Mouse (Mus musculus) midbrain, embryonic 15.5 days (tissue): ENCODE results near the gene Eef1a1. TPM values are rescaled to one million over a fixed set of nuclear protein-coding genes. Genes with fewer than 3 reads are reported as not detected.
A peak's percentile ranks its signal among the peaks of the same experiment; 100 is the strongest.
"Not testable (repeated sequence)": the region's sequence is repeated elsewhere in the genome, so short reads cannot be mapped to it uniquely, and the experiment has no call there.

Source experiments
- ATAC-seq: fragments of 200-750 bp; cut with Nextera tagmentation; replicated peaks from 2 replicates; pipeline ENCODE4 v1.8.0; 2017; ENCODE audit warnings: moderate TSS enrichment
- H3K27ac ChIP-seq: fragments of 300-500 bp; sonication (generic); 2 replicates; pipeline ENCODE4 v1.5.1; 2015; ENCODE audit warnings: mild to moderate bottlenecking, inconsistent platforms
- H3K27me3 ChIP-seq: fragments of 300-500 bp; sonication (generic); replicated peaks from 2 replicates; pipeline ENCODE4 v1.6.1; 2015; ENCODE audit warnings: inconsistent platforms
- H3K36me3 ChIP-seq: fragments of 300-500 bp; sonication (generic); replicated peaks from 2 replicates; pipeline ENCODE4 v1.6.1; 2015; ENCODE audit warnings: inconsistent platforms
- H3K4me1 ChIP-seq: fragments of 300-500 bp; sonication (generic); 2 replicates; pipeline ENCODE4 v1.6.1; 2015; ENCODE audit warnings: inconsistent platforms
- H3K4me2 ChIP-seq: fragments of 300-500 bp; sonication (generic); 2 replicates; pipeline ENCODE4 v1.6.1; 2015; ENCODE audit warnings: inconsistent platforms, mild to moderate bottlenecking, moderate library complexity
- H3K4me3 ChIP-seq: fragments of 300-500 bp; sonication (generic); 2 replicates; pipeline ENCODE4 v1.5.1; 2015; ENCODE audit warnings: mild to moderate bottlenecking, inconsistent platforms
- H3K9ac ChIP-seq: fragments of 300-500 bp; sonication (generic); 2 replicates; pipeline ENCODE4 v1.6.1; 2015; ENCODE audit warnings: mild to moderate bottlenecking, inconsistent platforms
- H3K9me3 ChIP-seq: fragments of 300-500 bp; sonication (generic); 2 replicates; pipeline ENCODE4 v1.6.1; 2016; ENCODE audit warnings: inconsistent platforms
- WGBS: fragments of 180-500 bp; shearing (Covaris S2); methylation state at CpG from one replicate; pipeline ENCODE4 v1.1.7; 2015; ENCODE audit warnings: mixed read lengths; 5-methylcytosine and 5-hydroxymethylcytosine counted together
- polyA plus RNA-seq: library from polyadenylated mRNA; unstranded; fragments of >200 nt; fragmentation: Nextera tagmentation; extraction: Ambion mirVana; gene quantifications from 2 replicates; pipeline ENCODE4 v1.2.1, GENCODE M21; 2015

Gene Eef1a1
- polyA plus RNA-seq, 1 experiment from 2014 or later: 3,214 TPM

GRCm38 (mm10) chr9:78480706-78481358, 8.1 kb downstream of the Eef1a1 start:
- H3K27me3 ChIP-seq: no peaks in the 10 kb centered on the region
- peak overlapping the region; percentile 66 for H3K4me2 ChIP-seq
- ATAC-seq: peak; percentile 31
- peak overlapping the region; percentile 87 for H3K4me3 ChIP-seq
- H3K36me3 ChIP-seq: peaks cover 19% of the 10 kb centered on the region
- H3K9ac ChIP-seq: peak overlapping the region; percentile 86
- WGBS: under 1% methylated on average over 46 of the region's 46 CpGs
- no peaks in the 10 kb centered on the region for H3K9me3 ChIP-seq
- peak overlapping the region; percentile 92 for H3K27ac ChIP-seq
- H3K4me1 ChIP-seq: peaks cover 43% of the 10 kb centered on the region

GRCm38 (mm10) chr9:78480227-78480626, 8.7 kb downstream of the Eef1a1 start:
- Histone ChIP-seq H3K27ac (peak overlapping the region; percentile 92), H3K4me2 (peak overlapping the region; percentile 66), H3K36me3 (peaks cover 19% of the 10 kb centered on the region), H3K4me3 (peak overlapping the region; percentile 87), H3K9ac (peak overlapping the region; percentile 86), H3K4me1 (peaks cover 43% of the 10 kb centered on the region)
- not testable (repeated sequence) for H3K9me3 ChIP-seq, ATAC-seq, H3K27me3 ChIP-seq
- WGBS: under 1% methylated on average over 13 of the region's 13 CpGs

GRCm38 (mm10) chr9:78479308-78479707, 9.6 kb downstream of the Eef1a1 start:
- not testable (repeated sequence) for H3K9me3 ChIP-seq, ATAC-seq, H3K27me3 ChIP-seq
- Histone ChIP-seq H3K9ac (0 out of 2 replicates have a peak overlapping the region, but pooled peaks have one; percentile 20), H3K4me3 (peak overlapping the region; percentile 87), H3K4me1 (peaks cover 43% of the 10 kb centered on the region), H3K27ac (0 out of 2 replicates have a peak overlapping the region, but pooled peaks have one; percentile 20), H3K36me3 (peaks cover 24% of the 10 kb centered on the region), H3K4me2 (peak overlapping the region; percentile 66)
- WGBS: 22% methylated on average over 8 of the region's 8 CpGs

- ATAC-seq, H3K4me3 ChIP-seq, H3K9me3 ChIP-seq, H3K27me3 ChIP-seq, H3K9ac ChIP-seq: not testable (repeated sequence)
- peaks cover 42% of the 10 kb centered on the region for H3K4me1 ChIP-seq
- H3K4me2 ChIP-seq: 0 out of 2 replicates have a peak overlapping the region, but pooled peaks have one; percentile 5
- 52% methylated on average over 1 of the region's 1 CpGs for WGBS
- H3K27ac ChIP-seq: 0 out of 2 replicates have a peak overlapping the region, but pooled peaks have one; percentile 25
- H3K36me3 ChIP-seq: peaks cover 28% of the 10 kb centered on the region
Observed at GRCm38 (mm10) chr9:78478009-78478605, 10.8 kb downstream of the Eef1a1 start.

GRCm38 (mm10) chr9:78477021-78477551, 11.9 kb downstream of the Eef1a1 start:
- Histone ChIP-seq H3K9me3 (no peaks in the 10 kb centered on the region), H3K9ac (no peak overlapping the region), H3K4me1 (peaks cover 34% of the 10 kb centered on the region), H3K36me3 (peaks cover 31% of the 10 kb centered on the region), H3K27me3 (no peaks in the 10 kb centered on the region), H3K4me3 (no peak overlapping the region), H3K27ac (peak overlapping the region; percentile 7; the same call in 1 of the 2 replicates), H3K4me2 (peak overlapping the region; percentile 5; the same call in 1 of the 2 replicates)
- no peak for ATAC-seq
- 6% methylated on average over 5 of the region's 5 CpGs for WGBS

GRCm38 (mm10) chr9:78476531-78477020, 12.4 kb downstream of the Eef1a1 start:
- Histone ChIP-seq H3K9me3 (no peaks in the 10 kb centered on the region), H3K4me2 (no peak overlapping the region), H3K27me3 (no peaks in the 10 kb centered on the region), H3K4me3 (no peak overlapping the region), H3K36me3 (peaks cover 31% of the 10 kb centered on the region), H3K27ac (0 out of 2 replicates have a peak overlapping the region, but pooled peaks have one; percentile 7), H3K4me1 (peaks cover 34% of the 10 kb centered on the region), H3K9ac (no peak overlapping the region)
- ATAC-seq: no peak
- 18% methylated on average over 1 of the region's 1 CpGs for WGBS

- H3K4me3 ChIP-seq: no peak overlapping the region
Observed at GRCm38 (mm10) chr9:78475873-78476272, 13.1 kb downstream of the Eef1a1 start.

GRCm38 (mm10) chr9:78475383-78475780, 13.6 kb downstream of the Eef1a1 start:
- H3K27me3 ChIP-seq: no peaks in the 10 kb centered on the region
- H3K27ac ChIP-seq: no peak overlapping the region
- no peak overlapping the region for H3K9ac ChIP-seq
- no peak overlapping the region for H3K4me2 ChIP-seq
- peaks cover 36% of the 10 kb centered on the region for H3K36me3 ChIP-seq
- ATAC-seq: no peak
- H3K4me1 ChIP-seq: peaks cover 34% of the 10 kb centered on the region
- no peak overlapping the region for H3K4me3 ChIP-seq
- no peaks in the 10 kb centered on the region for H3K9me3 ChIP-seq
- 95% methylated on average over 2 of the region's 2 CpGs for WGBS

More at GRCm38 (mm10) chr9:78475873-78476272, 13.1 kb downstream of the Eef1a1 start:
- no peaks in the 10 kb centered on the region for H3K27me3 ChIP-seq
- no peak overlapping the region for H3K4me2 ChIP-seq
- H3K27ac ChIP-seq: no peak overlapping the region
- H3K9ac ChIP-seq: no peak overlapping the region
- peaks cover 31% of the 10 kb centered on the region for H3K36me3 ChIP-seq
- H3K9me3 ChIP-seq: no peaks in the 10 kb centered on the region
- ATAC-seq: no peak
- 83% methylated on average over 4 of the region's 4 CpGs for WGBS
- peaks cover 34% of the 10 kb centered on the region for H3K4me1 ChIP-seq

GRCm38 (mm10) chr9:78474771-78475382, 14.1 kb downstream of the Eef1a1 start:
- Histone ChIP-seq H3K4me2 (no peak overlapping the region), H3K9me3 (no peaks in the 10 kb centered on the region), H3K27ac (no peak overlapping the region), H3K9ac (no peak overlapping the region), H3K27me3 (no peaks in the 10 kb centered on the region), H3K36me3 (peaks cover 40% of the 10 kb centered on the region), H3K4me3 (no peak overlapping the region), H3K4me1 (peaks cover 29% of the 10 kb centered on the region)
- 89% methylated on average over 5 of the region's 5 CpGs for WGBS
- ATAC-seq: no peak

- no peak overlapping the region for H3K27ac ChIP-seq
- WGBS: 79% methylated on average over 2 of the region's 2 CpGs
- no peak overlapping the region for H3K4me2 ChIP-seq
- no peaks in the 10 kb centered on the region for H3K27me3 ChIP-seq
- no peak overlapping the region for H3K9ac ChIP-seq
- no peak for ATAC-seq
- H3K9me3 ChIP-seq: no peaks in the 10 kb centered on the region
- no peak overlapping the region for H3K4me3 ChIP-seq
- peaks cover 25% of the 10 kb centered on the region for H3K4me1 ChIP-seq
- peaks cover 40% of the 10 kb centered on the region for H3K36me3 ChIP-seq
Observed at GRCm38 (mm10) chr9:78474270-78474669, 14.7 kb downstream of the Eef1a1 start.

- Histone ChIP-seq H3K4me2 (no peak overlapping the region), H3K27ac (no peak overlapping the region), H3K9ac (no peak overlapping the region), H3K4me1 (peaks cover 18% of the 10 kb centered on the region), H3K9me3 (no peaks in the 10 kb centered on the region), H3K27me3 (no peaks in the 10 kb centered on the region), H3K36me3 (peaks cover 40% of the 10 kb centered on the region), H3K4me3 (no peak overlapping the region)
- WGBS: 80% methylated on average over 8 of the region's 8 CpGs
- ATAC-seq: no peak
Observed at GRCm38 (mm10) chr9:78473588-78473987, 15.4 kb downstream of the Eef1a1 start.

- Histone ChIP-seq H3K9me3 (no peaks in the 10 kb centered on the region), H3K4me2 (no peak overlapping the region), H3K4me1 (no peaks in the 10 kb centered on the region), H3K36me3 (peaks cover 51% of the 10 kb centered on the region), H3K27me3 (no peaks in the 10 kb centered on the region), H3K27ac (no peak overlapping the region), H3K9ac (no peak overlapping the region), H3K4me3 (no peak overlapping the region)
- 90% methylated on average over 3 of the region's 3 CpGs for WGBS
- ATAC-seq: no peak
Observed at GRCm38 (mm10) chr9:78465725-78466124, 23.2 kb downstream of the Eef1a1 start.
